Mouse (Mus musculus) heart, adult 2 months (tissue): ENCODE measurements around the gene Pdzrn3.

Experiments used
- CTCF ChIP-seq: fragments of 200-600 bp; IDR thresholded peaks from 2 replicates; pipeline ENCODE4 v1.8.1; 2022; ENCODE audit warnings: antibody characterized with exemption, mild to moderate bottlenecking, moderate library complexity
- POLR2A ChIP-seq: fragments of 200-500 bp; IDR thresholded peaks from 2 replicates; pipeline ENCODE4 v1.6.1; 2011; ENCODE audit warnings: mild to moderate bottlenecking, low read depth, low read length, control low read depth; ENCODE audit not compliant: insufficient read depth

- TF ChIP-seq CTCF = no peak
- TF ChIP-seq POLR2A = no peak
Measured at GRCm38 (mm10) chr6:101322580-101322979, 55.1 kb downstream of the Pdzrn3 start.
